Mouse (Mus musculus): ENCODE data around the gene Psors1c2.

DNA sequence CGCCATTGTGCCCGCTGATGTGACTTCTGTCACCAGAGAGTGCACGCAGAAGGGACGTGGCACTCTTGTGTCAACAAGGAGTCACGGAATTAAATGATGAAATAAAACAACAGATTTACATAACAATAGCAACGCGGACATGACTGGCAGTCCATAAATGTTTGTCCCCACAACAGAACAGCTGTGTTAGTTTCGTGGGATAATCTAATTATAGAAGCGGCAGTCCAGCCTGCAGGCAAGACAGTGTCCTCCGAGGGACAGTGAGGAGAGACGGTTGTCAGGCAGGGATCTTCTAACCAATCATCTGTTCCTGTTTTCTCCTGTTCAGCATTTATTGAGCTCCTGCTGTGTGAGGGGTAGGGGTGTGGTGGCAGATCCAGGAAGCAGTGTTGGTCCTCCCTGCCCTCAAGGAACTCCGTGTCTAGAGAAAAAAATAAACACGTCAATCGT is 10.4 kb downstream of the Psors1c2 start:
- TF ChIP-seq CTCF (IDR thresholded peaks at IDR 0.05; ENCODE audit: low read depth, low read length) = no peak
- no peak for TF ChIP-seq POLR2A (IDR thresholded peaks at IDR 0.05; ENCODE audit: borderline replicate concordance, low read depth, low read length)
